Mouse (Mus musculus) heart, postnatal 0 days (tissue): ENCODE results near the gene Fam129a. TPM values are rescaled to one million over a fixed set of nuclear protein-coding genes. Genes with fewer than 3 reads are reported as not detected.

Source experiments
- ATAC-seq: fragments of 200-750 bp; cut with Nextera tagmentation; 2 replicates; pipeline ENCODE4 v1.8.0; 2017; ENCODE audit warnings: low read depth, moderate number of reproducible peaks, moderate library complexity; ENCODE audit not compliant: insufficient read depth
- DNase-seq: peaks from one replicate; pipeline ENCODE4 v3.0.0-alpha.2; 2016; ENCODE audit warnings: low spot score
- H3K27ac ChIP-seq: fragments of 300-500 bp; sonication (generic); 2 replicates; pipeline ENCODE4 v1.5.1; 2014; ENCODE audit warnings: low read depth, mild to moderate bottlenecking
- H3K27me3 ChIP-seq: fragments of 300-500 bp; sonication (generic); 2 replicates; pipeline ENCODE4 v1.6.1; 2014; ENCODE audit warnings: low read length, mixed read lengths; ENCODE audit not compliant: control insufficient read depth, insufficient read depth
- H3K36me3 ChIP-seq: fragments of 300-500 bp; sonication (generic); replicated peaks from 2 replicates; pipeline ENCODE4 v1.6.1; 2014; ENCODE audit warnings: low read length, mixed read lengths; ENCODE audit not compliant: control insufficient read depth, insufficient read depth
- H3K4me1 ChIP-seq: fragments of 300-500 bp; sonication (generic); 2 replicates; pipeline ENCODE4 v1.6.1; 2014; ENCODE audit warnings: antibody characterized with exemption; ENCODE audit not compliant: control insufficient read depth, insufficient read depth
- H3K4me2 ChIP-seq: fragments of 300-500 bp; sonication (generic); 2 replicates; pipeline ENCODE4 v1.6.1; 2014; ENCODE audit warnings: low read depth, mild to moderate bottlenecking, low read length, moderate library complexity
- H3K4me3 ChIP-seq: fragments of 300-500 bp; sonication (generic); 2 replicates; pipeline ENCODE4 v1.5.1; 2014; ENCODE audit warnings: low read depth, low read length
- H3K9ac ChIP-seq: fragments of 300-500 bp; sonication (generic); replicated peaks from 2 replicates; pipeline ENCODE4 v1.6.1; 2014; ENCODE audit warnings: low read depth, low read length, mixed read lengths
- H3K9me3 ChIP-seq: fragments of 300-500 bp; sonication (generic); replicated peaks from 2 replicates; pipeline ENCODE4 v1.6.1; 2016; ENCODE audit warnings: low read length; ENCODE audit not compliant: control insufficient read depth
- CTCF ChIP-seq: IDR thresholded peaks from 2 replicates; pipeline ENCODE4 v1.5.1; 2016; ENCODE audit warnings: antibody characterized with exemption, control low read depth, low read depth
- EP300 ChIP-seq: IDR thresholded peaks from 2 replicates; pipeline ENCODE4 v1.6.1; 2016; ENCODE audit warnings: antibody characterized with exemption, low read depth
- WGBS: fragments of 180-500 bp; shearing (Covaris S2); extraction: QIAGEN DNeasy Blood & Tissue Kit; methylation state at CpG from one replicate; pipeline ENCODE4 v1.1.7; 2014; 5-methylcytosine and 5-hydroxymethylcytosine counted together
- polyA plus RNA-seq: library from polyadenylated mRNA; unstranded; fragments of >200 nt; fragmentation: Nextera tagmentation; extraction: Ambion mirVana; gene quantifications from 2 replicates; pipeline ENCODE4 v1.2.1, GENCODE M21; 2015
- total RNA-seq: library from RNA; depleted of rRNA; stranded (reverse); fragments of >200 nt; gene quantifications from 2 replicates; pipeline ENCODE4 v1.2.3, GENCODE M21; 2014; ENCODE audit warnings: low replicate concordance

The Fam129a gene
- total and polyA plus RNA-seq, 2 experiments from 2014 or later: 14.1 to 64.3 TPM

GRCm38 (mm10) chr1:151710424-151711055 is 139.6 kb downstream of the Fam129a start:
- no peak for DNase-seq
- Histone ChIP-seq H3K4me1 (0 out of 2 replicates have a peak, but pooled peaks cover 3% of the 10 kb centered on the region), H3K36me3 (0 out of 2 replicates have a peak, but pooled peaks cover 3% of the 10 kb centered on the region), H3K27ac (0 out of 2 replicates have a peak overlapping the region, but pooled peaks have one; percentile 3), H3K27me3 (no peaks in the 10 kb centered on the region), H3K9ac (no peak overlapping the region), H3K4me3 (no peak overlapping the region), H3K4me2 (no peak overlapping the region), H3K9me3 (no peaks in the 10 kb centered on the region)
- WGBS: 57% methylated on average over 5 of the region's 5 CpGs
- TF ChIP-seq CTCF (no peak), EP300 (no peak)
- ATAC-seq: no peak

DNA sequence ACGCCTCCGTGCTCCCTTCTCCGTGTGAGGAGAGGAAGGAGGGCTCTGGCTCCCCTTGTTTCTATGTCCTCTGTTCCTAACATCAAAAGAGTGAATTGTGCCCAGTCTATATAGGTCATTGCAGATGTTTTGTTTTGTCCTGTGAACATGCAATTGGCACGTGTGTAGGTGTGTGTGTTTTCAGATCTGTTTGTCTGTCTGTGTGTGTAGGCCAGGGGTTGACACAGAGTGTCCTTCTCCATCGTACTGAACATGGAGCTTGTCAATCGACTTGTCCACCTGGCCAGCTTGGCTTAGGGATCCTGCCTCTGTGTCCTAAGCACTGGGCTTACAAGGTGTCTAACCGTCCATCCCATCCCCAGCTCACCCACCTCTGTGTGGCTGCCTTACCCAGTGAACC is 140.1 kb downstream of the Fam129a start:
- H3K4me1 ChIP-seq: 0 out of 2 replicates have a peak, but pooled peaks cover 3% of the 10 kb centered on the region
- ATAC-seq: no peak
- H3K9me3 ChIP-seq: no peaks in the 10 kb centered on the region
- H3K4me2 ChIP-seq: no peak overlapping the region
- no peaks in the 10 kb centered on the region for H3K27me3 ChIP-seq
- TF ChIP-seq EP300 (no peak), CTCF (no peak)
- no peak overlapping the region for H3K9ac ChIP-seq
- 0 out of 2 replicates have a peak overlapping the region, but pooled peaks have one; percentile 3 for H3K27ac ChIP-seq
- 55% methylated on average over 7 of the region's 7 CpGs for WGBS
- no peak overlapping the region for H3K4me3 ChIP-seq
- H3K36me3 ChIP-seq: 0 out of 2 replicates have a peak, but pooled peaks cover 3% of the 10 kb centered on the region
- no peak for DNase-seq

GRCm38 (mm10) chr1:151712664-151713063 is 141.7 kb downstream of the Fam129a start:
- Histone ChIP-seq H3K4me2 (no peak overlapping the region), H3K4me3 (no peak overlapping the region), H3K4me1 (0 out of 2 replicates have a peak, but pooled peaks cover 3% of the 10 kb centered on the region), H3K9ac (no peak overlapping the region), H3K27ac (no peak overlapping the region), H3K9me3 (no peaks in the 10 kb centered on the region), H3K36me3 (peaks cover 12% of the 10 kb centered on the region; the same call in 1 of the 2 replicates), H3K27me3 (no peaks in the 10 kb centered on the region)
- no peak for TF ChIP-seq EP300
- no peak for TF ChIP-seq CTCF
- WGBS: 51% methylated on average over 5 of the region's 5 CpGs
- no peak for DNase-seq
- ATAC-seq: no peak

GRCm38 (mm10) chr1:151713622-151714021 is 142.6 kb downstream of the Fam129a start:
- H3K36me3 ChIP-seq: peaks cover 18% of the 10 kb centered on the region
- no peak for TF ChIP-seq CTCF
- TF ChIP-seq EP300: no peak
- 0 out of 2 replicates have a peak, but pooled peaks cover 3% of the 10 kb centered on the region for H3K4me1 ChIP-seq
- ATAC-seq: no peak
- no peak overlapping the region for H3K27ac ChIP-seq
- no peak for DNase-seq
- H3K9ac ChIP-seq: no peak overlapping the region
- no peaks in the 10 kb centered on the region for H3K27me3 ChIP-seq
- no peak overlapping the region for H3K4me3 ChIP-seq
- H3K4me2 ChIP-seq: no peak overlapping the region
- H3K9me3 ChIP-seq: no peaks in the 10 kb centered on the region

DNA sequence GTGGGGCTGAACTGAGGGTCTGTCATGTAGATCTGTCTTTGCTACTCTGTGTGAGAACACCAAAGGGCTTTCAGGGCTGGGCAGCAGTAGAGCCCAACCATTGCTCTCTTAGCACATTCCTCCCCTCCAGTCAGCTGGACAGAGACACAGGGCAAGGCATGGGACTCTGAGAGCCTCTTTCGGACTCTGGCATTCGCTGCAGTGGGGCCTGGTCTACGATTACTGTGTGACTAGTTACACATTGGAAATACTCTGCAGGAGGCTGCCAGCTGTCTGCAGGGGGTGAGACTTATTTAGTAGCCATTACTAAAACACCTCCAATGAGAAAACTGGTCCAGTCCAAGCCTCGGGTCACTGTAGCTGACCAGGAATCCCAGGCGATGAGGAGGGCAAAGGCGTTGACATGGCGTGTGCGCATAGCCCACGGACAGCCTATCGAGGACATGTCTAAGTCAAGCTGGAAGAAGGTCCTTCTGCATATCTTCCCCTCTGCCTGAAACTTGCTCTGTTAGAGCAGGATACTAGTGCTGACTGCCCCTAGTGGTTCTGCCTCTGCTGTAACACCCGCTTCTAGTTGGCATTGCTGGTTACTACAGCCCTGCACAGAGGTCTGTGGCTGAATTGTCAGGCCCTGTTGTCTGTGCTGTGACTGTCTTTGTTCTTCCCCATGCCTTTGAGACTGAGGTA is 145.2 kb downstream of the Fam129a start:
- ATAC-seq (peak; percentile 66), DNase-seq (peak; percentile 34)
- no peak overlapping the region for H3K27ac ChIP-seq
- H3K27me3 ChIP-seq: no peaks in the 10 kb centered on the region
- no peak overlapping the region for H3K9ac ChIP-seq
- peaks cover 21% of the 10 kb centered on the region for H3K36me3 ChIP-seq
- TF ChIP-seq EP300: no peak
- peak; percentile 44 for TF ChIP-seq CTCF
- H3K9me3 ChIP-seq: no peaks in the 10 kb centered on the region
- no peak overlapping the region for H3K4me2 ChIP-seq
- H3K4me1 ChIP-seq: no peaks in the 10 kb centered on the region
- WGBS: 63% methylated on average over 11 of the region's 11 CpGs
- H3K4me3 ChIP-seq: no peak overlapping the region

- Histone ChIP-seq H3K9ac (no peak overlapping the region), H3K27ac (no peak overlapping the region), H3K4me2 (no peak overlapping the region), H3K9me3 (no peaks in the 10 kb centered on the region), H3K4me1 (no peaks in the 10 kb centered on the region), H3K4me3 (no peak overlapping the region), H3K27me3 (no peaks in the 10 kb centered on the region), H3K36me3 (peaks cover 21% of the 10 kb centered on the region)
- WGBS: 92% methylated on average over 5 of the region's 5 CpGs
- TF ChIP-seq CTCF (no peak), EP300 (no peak)
- DNase-seq: no peak
- ATAC-seq: no peak
These were observed 146.6 kb downstream of the Fam129a start for GRCm38 (mm10) chr1:151717624-151718023.
